Mouse (Mus musculus): ENCODE measurements around the gene Snx7.

DNA sequence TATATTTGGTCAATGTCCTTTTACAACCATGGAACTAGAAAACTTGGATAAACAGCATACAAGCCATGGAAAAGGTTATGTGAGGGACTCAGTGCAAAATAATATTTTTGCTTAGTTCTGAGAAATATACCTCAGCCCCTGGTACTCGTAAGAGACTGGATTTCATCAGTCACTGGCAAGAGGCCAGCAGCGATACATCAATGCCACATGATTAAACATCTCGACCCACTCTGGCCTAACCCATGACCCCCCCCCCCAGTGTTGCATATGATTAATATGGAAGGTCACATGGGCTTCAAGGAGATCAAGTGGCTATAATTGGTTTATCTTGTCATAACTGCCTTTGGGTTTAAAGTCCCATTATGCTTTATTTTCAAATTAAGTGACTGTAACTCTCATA, 46.7 kb upstream of the Snx7 start:
- no peak for TF ChIP-seq CTCF (IDR thresholded peaks at IDR 0.05; ENCODE audit: borderline replicate concordance, control insufficient read depth, extremely low read depth, insufficient read depth, low read length, poor library complexity)
- no peak for TF ChIP-seq POLR2A (IDR thresholded peaks at IDR 0.05; ENCODE audit: control insufficient read depth, extremely low read depth, insufficient read depth, low read length, poor library complexity)
